Comparison of ENCODE assay signal across 15 mouse cellular contexts in the genomic region with DNA sequence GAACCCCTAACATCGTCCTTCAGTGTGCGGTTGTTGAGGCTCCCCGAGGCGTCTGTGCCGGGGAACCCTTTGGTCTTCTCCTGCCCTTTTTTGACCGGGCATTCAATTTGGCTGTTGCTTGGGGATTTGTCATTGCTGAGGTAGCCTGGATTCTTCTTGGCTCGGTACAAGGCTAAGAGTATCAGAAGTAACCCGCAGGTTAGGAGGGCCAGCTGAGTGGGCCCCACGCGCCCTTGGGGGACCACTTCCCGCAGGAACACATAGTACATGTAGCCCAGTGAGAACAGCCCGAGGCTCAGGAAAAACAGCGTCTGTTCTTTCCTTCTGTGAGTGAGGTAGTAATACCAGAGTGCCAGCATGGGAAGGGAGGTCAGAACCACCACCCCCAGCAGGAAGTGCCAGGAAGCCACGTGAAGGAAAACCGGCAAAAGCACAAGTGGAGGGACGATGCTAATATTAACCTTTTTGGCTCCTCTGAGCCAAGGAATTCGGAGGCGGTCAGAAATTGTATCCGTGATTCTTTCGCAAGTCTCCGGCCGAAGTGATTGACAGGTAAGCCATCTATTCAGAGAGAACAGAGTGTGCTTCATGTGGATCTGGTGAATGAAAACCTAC.
"Had no signal": no experiment of that assay in that cellular context is flagged by ENCODE, and none has a peak within 500 bp of the region (broad histone marks: within the 10 kb centered on the region; RNA-seq: fewer than 3 reads in every experiment).

No protein-coding gene starts in this region.

- DNase-seq: kidney, adult 9 months; kidney, postnatal 36 days; liver, embryonic 13.5 days; liver, postnatal 0 days; lung, postnatal 14 days; right cerebral cortex, adult 18-20 months; right cerebral cortex, postnatal 25 days; thymus, postnatal 4 days had no signal

- H3K27ac ChIP-seq: kidney, postnatal 0 days; limb, embryonic 15.5 days; liver, embryonic 13.5 days; lung, embryonic 15.5 days; macrophage; midbrain, embryonic 13.5 days; stomach, postnatal 0 days had no signal

- H3K4me3 ChIP-seq: limb, embryonic 15.5 days; liver, embryonic 13.5 days; lung, embryonic 15.5 days; megakaryocyte, embryonic 14.5 days; midbrain, embryonic 13.5 days had no signal
